Mouse (Mus musculus) small intestine, adult 2 months (tissue): ENCODE measurements around the gene Prss43. TPM values are rescaled to one million over a fixed set of nuclear protein-coding genes. Genes with fewer than 3 reads are reported as not detected.

Source experiments
- H3K27ac ChIP-seq: fragments of 200-500 bp; 2 replicates; pipeline ENCODE4 v1.5.1; 2012; ENCODE audit warnings: low read depth, low read length, control low read depth, inconsistent platforms; ENCODE audit not compliant: insufficient read depth
- H3K27me3 ChIP-seq: fragments of 200-500 bp; 2 replicates; pipeline ENCODE4 v1.6.1; 2012; ENCODE audit warnings: mild to moderate bottlenecking, moderate library complexity, low read length, inconsistent platforms; ENCODE audit not compliant: control insufficient read depth, insufficient read depth
- H3K36me3 ChIP-seq: fragments of 200-500 bp; 2 replicates; pipeline ENCODE4 v1.6.1; 2012; ENCODE audit warnings: mild to moderate bottlenecking, low read length, control low read depth, inconsistent platforms; ENCODE audit not compliant: control insufficient read depth, insufficient read depth
- H3K4me1 ChIP-seq: fragments of 200-500 bp; 2 replicates; pipeline ENCODE4 v1.6.1; 2012; ENCODE audit warnings: low read length, inconsistent platforms, mixed read lengths; ENCODE audit not compliant: control insufficient read depth, insufficient read depth, insufficient read length
- H3K4me3 ChIP-seq: fragments of 200-500 bp; 2 replicates; pipeline ENCODE4 v1.5.1; 2012; ENCODE audit warnings: low read depth, mild to moderate bottlenecking, control low read depth, inconsistent platforms, low read length, moderate library complexity
- CTCF ChIP-seq: fragments of 200-500 bp; IDR thresholded peaks from 2 replicates; pipeline ENCODE4 v1.5.1; 2012; ENCODE audit warnings: low read depth, mild to moderate bottlenecking, control low read depth, inconsistent platforms, low read length, moderate library complexity, mixed read lengths; ENCODE audit not compliant: insufficient replicate concordance, insufficient read length; ENCODE audit errors: extremely low read depth
- POLR2A ChIP-seq: fragments of 200-500 bp; IDR thresholded peaks from 2 replicates; pipeline ENCODE4 v1.6.1; 2012; ENCODE audit warnings: low read depth, mild to moderate bottlenecking, control low read depth, inconsistent platforms, low read length, moderate library complexity
- WGBS: fragments of 180-500 bp; shearing (Covaris S2); methylation state at CpG from one replicate; pipeline ENCODE4 v1.1.7; 2018; 5-methylcytosine and 5-hydroxymethylcytosine counted together
- polyA plus RNA-seq: library from polyadenylated mRNA; depleted of rRNA; stranded (reverse); fragments of >200 nt; gene quantifications from 2 replicates; pipeline ENCODE4 v1.2.3, GENCODE M21; 2012

Gene Prss43
- polyA plus RNA-seq, 1 experiment, result not detected

DNA sequence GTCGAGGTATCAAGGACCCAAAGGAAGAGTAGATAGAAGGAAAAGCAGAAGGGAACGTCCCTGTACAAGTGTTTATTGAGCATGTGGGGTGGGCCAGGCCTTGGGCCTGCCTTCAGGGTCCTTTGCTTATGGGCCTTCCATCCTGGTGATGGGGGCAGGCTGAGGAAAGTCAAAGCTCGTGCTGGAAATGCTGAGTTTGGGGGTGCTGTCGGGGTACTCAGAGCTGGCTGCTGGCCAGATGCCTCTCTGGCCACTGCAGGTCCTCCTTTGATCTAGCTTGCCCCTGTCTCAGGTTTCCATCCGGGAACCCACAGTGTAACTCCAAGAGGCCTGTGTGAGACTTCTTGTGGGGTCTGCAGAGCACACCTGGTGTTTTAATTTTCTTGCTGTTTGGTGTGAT is 32.0 kb downstream of the Prss43 start:
- Histone ChIP-seq H3K27ac (no peak overlapping the region), H3K4me3 (no peak overlapping the region), H3K36me3 (no peaks in the 10 kb centered on the region), H3K27me3 (peaks cover 15% of the 10 kb centered on the region), H3K4me1 (peaks cover 2% of the 10 kb centered on the region; the same call in 1 of the 2 replicates)
- TF ChIP-seq CTCF, result no peak
- no peak for TF ChIP-seq POLR2A
- 74% methylated on average over 5 of the region's 5 CpGs for WGBS

DNA sequence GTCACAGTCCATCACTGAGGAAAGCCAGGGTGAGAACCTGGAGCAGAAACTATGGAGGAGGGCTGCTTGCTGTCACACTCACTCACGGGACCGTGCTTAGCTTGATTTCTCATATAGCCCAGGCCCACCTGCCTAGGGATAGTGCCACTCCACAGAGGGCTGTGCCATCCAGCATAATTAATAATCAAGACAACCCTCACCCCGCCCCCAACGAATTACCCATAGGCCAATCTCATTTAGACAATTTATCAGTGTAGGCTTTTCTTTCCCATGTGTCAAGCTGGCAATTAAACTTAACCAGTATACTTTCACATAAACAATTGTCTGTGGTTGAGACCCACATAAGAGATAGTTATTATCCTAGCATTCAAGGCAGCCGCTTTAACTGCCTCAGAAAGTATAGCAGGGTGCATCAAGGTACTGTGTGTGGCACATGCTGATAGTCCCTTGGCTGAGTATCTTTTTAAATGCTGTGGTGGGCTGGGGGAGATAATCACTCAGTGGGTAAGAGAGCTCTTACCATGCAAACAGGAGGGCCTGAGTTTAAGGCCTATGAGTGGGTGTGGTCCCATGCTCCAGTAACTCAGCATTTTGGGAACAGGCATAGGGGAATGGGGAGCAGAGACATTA is 32.6 kb downstream of the Prss43 start:
- Histone ChIP-seq H3K4me1 (peaks cover 2% of the 10 kb centered on the region; the same call in 1 of the 2 replicates), H3K27me3 (peaks cover 15% of the 10 kb centered on the region), H3K27ac (no peak overlapping the region), H3K36me3 (no peaks in the 10 kb centered on the region), H3K4me3 (no peak overlapping the region)
- TF ChIP-seq POLR2A (no peak), CTCF (no peak)
- 85% methylated on average over 5 of the region's 5 CpGs for WGBS

DNA sequence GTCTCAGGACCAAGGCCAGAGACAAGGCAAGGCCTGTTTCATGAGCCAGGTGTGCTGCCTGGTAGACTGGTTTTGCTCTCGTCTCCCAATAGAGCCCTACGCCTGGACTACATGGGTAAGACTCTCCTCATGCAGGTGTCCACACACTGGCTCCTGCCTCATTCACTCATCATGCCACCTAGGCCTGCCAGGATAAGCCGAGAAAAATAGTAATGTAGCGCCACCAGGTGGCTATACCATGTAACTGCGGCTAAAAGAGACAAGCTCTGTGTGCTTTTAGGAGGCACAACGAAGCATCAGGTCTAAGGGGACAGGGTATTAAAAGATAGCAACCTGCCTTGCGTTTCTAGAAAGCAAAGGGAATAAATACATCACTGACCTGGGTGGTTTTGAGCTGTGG is 44.5 kb downstream of the Prss43 start:
- peaks cover 3% of the 10 kb centered on the region; the same call in 1 of the 2 replicates for H3K27me3 ChIP-seq
- TF ChIP-seq CTCF (peak; percentile 69; the same call in 1 of the 2 replicates), POLR2A (no peak)
- no peak overlapping the region for H3K27ac ChIP-seq
- H3K4me1 ChIP-seq, result peaks cover 16% of the 10 kb centered on the region
- 18% methylated on average over 7 of the region's 7 CpGs for WGBS
- no peaks in the 10 kb centered on the region for H3K36me3 ChIP-seq
- H3K4me3 ChIP-seq, result no peak overlapping the region

DNA sequence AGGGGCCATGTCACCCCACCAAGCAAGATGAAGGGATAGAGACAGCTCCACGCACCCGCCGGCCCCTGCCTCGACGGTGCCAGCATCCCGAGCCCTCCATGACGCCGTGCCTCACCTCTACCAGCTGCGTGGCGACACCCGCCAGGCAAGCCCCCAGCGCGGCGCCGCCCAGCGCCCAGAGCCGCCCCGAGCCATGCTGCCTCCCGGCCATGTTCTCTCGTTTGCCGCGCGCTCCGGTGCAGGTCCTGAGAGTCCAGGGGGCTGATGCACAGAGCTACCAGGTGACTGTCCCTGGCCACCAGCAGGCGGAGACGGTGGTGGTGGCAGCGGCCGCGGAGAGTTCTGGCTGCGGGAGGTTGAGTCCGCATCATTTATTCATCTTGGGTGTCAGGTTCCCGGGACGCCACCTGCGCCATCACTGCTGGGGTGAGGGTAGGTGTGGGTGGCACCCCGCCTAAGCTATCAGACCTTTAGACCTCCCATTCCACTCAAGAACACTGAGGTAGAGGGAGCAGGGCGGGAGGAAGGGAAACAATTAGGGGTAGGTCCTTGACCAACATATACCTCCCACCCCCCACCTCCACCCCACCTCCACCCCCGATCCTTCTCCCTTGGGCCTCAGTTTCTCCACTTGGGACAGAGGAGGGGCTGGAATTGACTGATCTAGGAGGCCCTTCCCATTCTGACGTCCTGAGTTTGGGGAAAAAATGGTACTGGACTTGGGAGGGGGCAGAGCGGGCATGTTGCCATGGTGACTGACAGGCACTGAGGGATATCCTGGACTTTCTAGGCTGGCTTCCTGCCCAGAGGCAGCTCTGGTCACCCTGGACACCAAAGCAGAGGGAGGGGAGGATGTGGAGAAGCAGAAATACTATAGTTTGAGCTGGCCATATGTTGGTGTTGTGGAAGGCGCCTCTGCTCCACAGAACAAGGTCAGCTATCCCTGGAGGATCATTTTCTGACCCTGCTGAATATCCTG is 47.5 kb downstream of the Prss43 start:
- 27% methylated on average over 40 of the region's 40 CpGs for WGBS

DNA sequence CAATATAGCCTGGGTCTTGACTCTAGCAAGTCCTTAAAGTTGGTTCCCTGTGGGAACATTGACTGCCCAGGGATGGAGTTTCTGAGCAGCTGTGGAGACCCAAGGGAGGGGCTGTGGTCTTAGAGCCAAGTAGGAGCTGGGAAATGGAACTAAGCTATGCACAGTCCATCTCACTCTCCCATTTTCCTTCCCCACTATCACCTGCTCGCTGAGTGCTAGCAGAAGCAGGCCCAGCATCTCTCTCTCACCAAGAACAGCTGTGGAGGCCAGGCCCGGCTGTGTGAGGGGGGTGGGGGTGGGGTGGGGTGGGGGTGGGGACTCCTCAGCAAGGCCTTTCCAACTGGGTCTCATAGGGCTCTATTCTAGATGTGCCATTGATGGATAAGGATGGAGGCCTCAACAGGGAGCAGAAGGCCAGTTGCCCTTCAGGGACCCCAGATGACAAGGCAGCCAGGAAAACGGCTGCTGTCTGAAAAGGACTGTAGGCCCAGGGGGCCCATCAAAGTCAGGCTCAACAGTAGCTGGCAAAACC is 48.2 kb downstream of the Prss43 start:
- H3K4me1 ChIP-seq, result peaks cover 37% of the 10 kb centered on the region
- H3K36me3 ChIP-seq, result no peaks in the 10 kb centered on the region
- no peak for TF ChIP-seq CTCF
- no peak for TF ChIP-seq POLR2A
- no peak overlapping the region for H3K27ac ChIP-seq
- WGBS, result 47% methylated on average over 3 of the region's 3 CpGs
- H3K4me3 ChIP-seq, result no peak overlapping the region
- H3K27me3 ChIP-seq, result peaks cover 3% of the 10 kb centered on the region; the same call in 1 of the 2 replicates

More for the DNA sequence above, 47.5 kb downstream of the Prss43 start:
- TF ChIP-seq POLR2A, result no peak
- TF ChIP-seq CTCF, result no peak
- no peaks in the 10 kb centered on the region for H3K36me3 ChIP-seq
- H3K27ac ChIP-seq, result no peak overlapping the region
- peaks cover 34% of the 10 kb centered on the region for H3K4me1 ChIP-seq
- peak overlapping the region; percentile 20 for H3K4me3 ChIP-seq
- peaks cover 3% of the 10 kb centered on the region; the same call in 1 of the 2 replicates for H3K27me3 ChIP-seq

DNA sequence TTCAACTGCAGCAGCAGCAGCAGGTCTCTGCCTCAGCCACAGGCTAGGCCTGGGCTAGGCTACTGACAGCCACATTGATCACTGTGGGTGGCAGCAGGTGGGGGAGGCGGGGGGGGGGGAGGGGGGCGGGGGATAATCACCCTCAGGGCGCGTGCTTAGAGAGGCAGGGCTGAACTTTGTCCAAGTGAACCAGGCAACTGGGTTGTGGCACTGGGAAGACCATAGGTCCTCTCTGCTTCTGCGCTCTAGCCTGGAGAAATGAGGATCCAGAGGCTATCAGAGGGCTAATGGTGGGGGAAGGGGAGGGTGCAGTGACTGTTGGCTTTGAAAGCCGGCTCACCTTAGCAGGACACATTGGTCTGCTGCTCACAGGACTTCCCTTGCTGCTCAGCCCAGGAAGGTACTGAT is 48.8 kb downstream of the Prss43 start:
- no peak for TF ChIP-seq CTCF
- no peak for TF ChIP-seq POLR2A
- H3K27ac ChIP-seq, result peak overlapping the region; percentile 64; the same call in 1 of the 2 replicates
- no peak overlapping the region for H3K4me3 ChIP-seq
- no peaks in the 10 kb centered on the region for H3K36me3 ChIP-seq
- peaks cover 3% of the 10 kb centered on the region; the same call in 1 of the 2 replicates for H3K27me3 ChIP-seq
- H3K4me1 ChIP-seq, result peaks cover 39% of the 10 kb centered on the region
- 21% methylated on average over 6 of the region's 6 CpGs for WGBS
